Mouse (Mus musculus) limb, embryonic 14.5 days (tissue): ENCODE data around the gene Bloc1s5. TPM values are rescaled to one million over a fixed set of nuclear protein-coding genes. Genes with fewer than 3 reads are reported as not detected.

Experiments
- ATAC-seq: fragments of 200-750 bp; cut with Nextera tagmentation; 2 replicates; pipeline ENCODE4 v1.8.0; 2017; ENCODE audit warnings: low read depth, moderate number of reproducible peaks, moderate TSS enrichment; ENCODE audit not compliant: low FRiP score
- DNase-seq: peaks from one replicate; pipeline ENCODE4 v3.0.0-alpha.2; 2015; ENCODE audit warnings: low spot score
- H3K27ac ChIP-seq: fragments of 300-500 bp; sonication (generic); replicated peaks from 2 replicates; pipeline ENCODE4 v1.5.1; 2014; ENCODE audit warnings: low read depth, mild to moderate bottlenecking, low read length, moderate library complexity, mixed read lengths
- H3K27me3 ChIP-seq: fragments of 300-500 bp; sonication (generic); 2 replicates; pipeline ENCODE4 v1.6.1; 2014; ENCODE audit warnings: low read length, mixed read lengths; ENCODE audit not compliant: control insufficient read depth, insufficient read depth
- H3K36me3 ChIP-seq: fragments of 300-500 bp; sonication (generic); 2 replicates; pipeline ENCODE4 v1.6.1; 2014; ENCODE audit warnings: mild to moderate bottlenecking, low read length, moderate library complexity, mixed read lengths; ENCODE audit not compliant: control insufficient read depth, insufficient read depth
- H3K4me1 ChIP-seq: fragments of 300-500 bp; sonication (generic); 2 replicates; pipeline ENCODE4 v1.6.1; 2014; ENCODE audit warnings: antibody characterized with exemption, low read length, mixed read lengths; ENCODE audit not compliant: control insufficient read depth, insufficient read depth
- H3K4me2 ChIP-seq: fragments of 300-500 bp; sonication (generic); replicated peaks from 2 replicates; pipeline ENCODE4 v1.6.1; 2014; ENCODE audit warnings: low read depth, mild to moderate bottlenecking, low read length, moderate library complexity; ENCODE audit not compliant: severe bottlenecking
- H3K4me3 ChIP-seq: fragments of 300-500 bp; sonication (generic); replicated peaks from 2 replicates; pipeline ENCODE4 v1.5.1; 2014; ENCODE audit warnings: low read length
- H3K9ac ChIP-seq: fragments of 300-500 bp; sonication (generic); 2 replicates; pipeline ENCODE4 v1.6.1; 2014; ENCODE audit warnings: mild to moderate bottlenecking, low read depth, low read length, moderate library complexity; ENCODE audit not compliant: severe bottlenecking
- H3K9me3 ChIP-seq: fragments of 300-500 bp; sonication (generic); 2 replicates; pipeline ENCODE4 v1.6.1; 2016; ENCODE audit warnings: low read length; ENCODE audit not compliant: control insufficient read depth
- POLR2A ChIP-seq: fragments of 200-500 bp; IDR thresholded peaks from 2 replicates; pipeline ENCODE4 v1.8.0; 2012; ENCODE audit warnings: inconsistent platforms, mild to moderate bottlenecking, moderate library complexity, borderline replicate concordance; ENCODE audit not compliant: insufficient read depth, insufficient read length; ENCODE audit errors: extremely low read depth
- WGBS: fragments of 180-500 bp; shearing (Covaris S2); extraction: QIAGEN DNeasy Blood & Tissue Kit; methylation state at CpG from one replicate; pipeline ENCODE4 v1.1.7; 2014; 5-methylcytosine and 5-hydroxymethylcytosine counted together
- polyA plus RNA-seq, 2 experiments: library from polyadenylated mRNA; depleted of rRNA in 1 of 2; stranded (reverse) in 1 of 2; unstranded in 1 of 2; fragments of >200 nt; fragmentation: Nextera tagmentation in 1 of 2; extraction: Ambion mirVana in 1 of 2; gene quantifications; 2 replicates each; pipeline versions ENCODE4 v1.2.1 to v1.2.3; 2012 to 2014

Gene Bloc1s5
- polyA plus RNA-seq, 2 experiments = 6.8 to 19.2 TPM

- Histone ChIP-seq H3K9me3 (no peaks in the 10 kb centered on the region), H3K9ac (no peak overlapping the region), H3K27me3 (no peaks in the 10 kb centered on the region), H3K4me3 (no peak overlapping the region), H3K36me3 (peaks cover 22% of the 10 kb centered on the region), H3K4me1 (no peaks in the 10 kb centered on the region), H3K4me2 (no peak overlapping the region), H3K27ac (no peak overlapping the region)
- no peak for DNase-seq
- no peak for ATAC-seq
- 81% methylated on average over 4 of the region's 4 CpGs for WGBS
- TF ChIP-seq POLR2A = no peak
Observed at GRCm38 (mm10) chr13:38616887-38617286, 18.0 kb downstream of the Bloc1s5 start.

- Histone ChIP-seq H3K9ac (no peak overlapping the region), H3K4me3 (no peak overlapping the region), H3K4me1 (no peaks in the 10 kb centered on the region), H3K27me3 (no peaks in the 10 kb centered on the region), H3K36me3 (peaks cover 24% of the 10 kb centered on the region), H3K9me3 (no peaks in the 10 kb centered on the region), H3K27ac (no peak overlapping the region), H3K4me2 (no peak overlapping the region)
- ATAC-seq (no peak), DNase-seq (no peak)
- 93% methylated on average over 5 of the region's 5 CpGs for WGBS
- TF ChIP-seq POLR2A = no peak
Observed at GRCm38 (mm10) chr13:38615656-38616055, 19.3 kb downstream of the Bloc1s5 start.

- DNase-seq = no peak
- Histone ChIP-seq H3K9me3 (no peaks in the 10 kb centered on the region), H3K36me3 (peaks cover 24% of the 10 kb centered on the region), H3K27ac (no peak overlapping the region), H3K4me1 (no peaks in the 10 kb centered on the region), H3K4me2 (no peak overlapping the region), H3K9ac (no peak overlapping the region), H3K4me3 (no peak overlapping the region), H3K27me3 (no peaks in the 10 kb centered on the region)
- WGBS = 70% methylated on average over 5 of the region's 5 CpGs
- no peak for TF ChIP-seq POLR2A
- ATAC-seq = no peak
Observed at GRCm38 (mm10) chr13:38614298-38614697, 20.6 kb downstream of the Bloc1s5 start.

- DNase-seq = no peak
- 88% methylated on average over 8 of the region's 8 CpGs for WGBS
Observed at GRCm38 (mm10) chr13:38613583-38613982, 21.3 kb downstream of the Bloc1s5 start.

GRCm38 (mm10) chr13:38612608-38613007 is 22.3 kb downstream of the Bloc1s5 start:
- no peaks in the 10 kb centered on the region for H3K4me1 ChIP-seq
- no peak overlapping the region for H3K27ac ChIP-seq
- ATAC-seq = no peak
- H3K4me2 ChIP-seq = no peak overlapping the region
- H3K9me3 ChIP-seq = no peaks in the 10 kb centered on the region
- no peak overlapping the region for H3K9ac ChIP-seq
- H3K27me3 ChIP-seq = no peaks in the 10 kb centered on the region
- peaks cover 22% of the 10 kb centered on the region for H3K36me3 ChIP-seq
- TF ChIP-seq POLR2A = no peak
- no peak overlapping the region for H3K4me3 ChIP-seq
- DNase-seq = no peak
- 83% methylated on average over 9 of the region's 9 CpGs for WGBS

More at GRCm38 (mm10) chr13:38613583-38613982, 21.3 kb downstream of the Bloc1s5 start:
- H3K4me1 ChIP-seq = no peaks in the 10 kb centered on the region
- no peak for TF ChIP-seq POLR2A
- H3K4me2 ChIP-seq = no peak overlapping the region
- no peaks in the 10 kb centered on the region for H3K9me3 ChIP-seq
- no peak overlapping the region for H3K4me3 ChIP-seq
- no peak for ATAC-seq
- no peak overlapping the region for H3K9ac ChIP-seq
- H3K27me3 ChIP-seq = no peaks in the 10 kb centered on the region
- peaks cover 22% of the 10 kb centered on the region for H3K36me3 ChIP-seq
- no peak overlapping the region for H3K27ac ChIP-seq

- ATAC-seq (no peak), DNase-seq (no peak)
- 96% methylated on average over 4 of the region's 4 CpGs for WGBS
- no peak overlapping the region for H3K4me2 ChIP-seq
- no peaks in the 10 kb centered on the region for H3K4me1 ChIP-seq
- no peaks in the 10 kb centered on the region for H3K9me3 ChIP-seq
- H3K36me3 ChIP-seq = peaks cover 22% of the 10 kb centered on the region
- H3K9ac ChIP-seq = no peak overlapping the region
- no peak for TF ChIP-seq POLR2A
- H3K27me3 ChIP-seq = no peaks in the 10 kb centered on the region
- no peak overlapping the region for H3K27ac ChIP-seq
- no peak overlapping the region for H3K4me3 ChIP-seq
Observed at GRCm38 (mm10) chr13:38612179-38612578, 22.7 kb downstream of the Bloc1s5 start.
